Mouse (Mus musculus): ENCODE data around the gene Srrd. TPM values are rescaled to one million over a fixed set of nuclear protein-coding genes. Genes with fewer than 3 reads are reported as not detected.

Srrd gene
- total and polyA plus RNA-seq, 3 experiments = 36.5 to 49.3 TPM; not detected in 1

DNA sequence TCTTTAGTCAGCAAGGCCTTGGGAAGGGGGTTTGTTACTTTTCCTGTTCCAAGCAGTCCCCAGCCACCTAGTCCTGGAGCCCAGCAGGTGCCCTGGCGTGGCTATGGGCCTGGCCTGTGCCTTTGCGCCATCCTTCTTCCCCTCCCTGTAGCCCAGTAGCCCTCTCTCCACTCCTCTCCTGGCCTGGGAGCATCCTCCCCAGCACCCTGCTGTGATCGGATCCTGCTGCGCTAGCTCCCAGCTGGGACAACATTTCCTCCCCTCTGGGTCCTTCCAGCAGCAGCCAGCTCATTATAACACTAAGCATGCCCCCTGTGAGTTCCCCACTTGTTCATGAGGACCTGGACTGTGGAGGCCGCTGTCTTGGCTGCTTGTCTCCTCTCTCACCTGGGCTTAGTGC is 37.0 kb downstream of the Srrd start:
- H3K36me3 ChIP-seq (ENCODE audit: control insufficient read depth in 1 of 2, insufficient read depth in 2 of 2, low read length in 2 of 2) = no peaks in the 10 kb centered on the region; a peak in 2 of 4 replicates
- no peaks in the 10 kb centered on the region for H3K9me3 ChIP-seq (replicated peaks; ENCODE audit: insufficient read depth, low read length)
- no peak overlapping the region for H3K9ac ChIP-seq (ENCODE audit: control insufficient read depth, low read depth, low read length, poor library complexity, severe bottlenecking)
- TF ChIP-seq POLR2A (IDR thresholded peaks at IDR 0.05; ENCODE audit: control insufficient read depth in 1 of 2, insufficient read depth in 1 of 2, low read depth in 1 of 2, low read length in 2 of 2, poor library complexity in 1 of 2) = no peak
- TF ChIP-seq E2F4 (IDR thresholded peaks at IDR 0.05; ENCODE audit: borderline replicate concordance, low read depth, low read length) = no peak
- no peak for TF ChIP-seq ZMIZ1 (IDR thresholded peaks at IDR 0.05; ENCODE audit: low read depth, low read length)
- TF ChIP-seq USF1 (IDR thresholded peaks at IDR 0.05; ENCODE audit: low read depth, low read length) = no peak
- no peak for TF ChIP-seq ZNF384 (IDR thresholded peaks at IDR 0.05; ENCODE audit: low read depth, low read length)
- TF ChIP-seq ETS1 (IDR thresholded peaks at IDR 0.05; ENCODE audit: low read depth, low read length) = no peak
- TF ChIP-seq CHD1 (IDR thresholded peaks at IDR 0.05; ENCODE audit: low read depth, low read length) = no peak
- TF ChIP-seq NELFE (IDR thresholded peaks at IDR 0.05; ENCODE audit: low read depth, low read length) = no peak
- no peak for TF ChIP-seq ZC3H11A (IDR thresholded peaks at IDR 0.05; ENCODE audit: low read depth, low read length)
- no peak for TF ChIP-seq KAT2A (conservative IDR thresholded peaks at IDR 0.05; ENCODE audit: low read depth, low read length)
- no peak for TF ChIP-seq TCF12 (IDR thresholded peaks at IDR 0.05; ENCODE audit: low read depth, low read length)
- TF ChIP-seq EP300 (IDR thresholded peaks at IDR 0.05; ENCODE audit: low read depth in 1 of 2, low read length in 2 of 2) = no peak
- no peak for TF ChIP-seq MAX (IDR thresholded peaks at IDR 0.05; ENCODE audit: low read length)
- no peak overlapping the region for H3K4me3 ChIP-seq (ENCODE audit: control insufficient read depth in 1 of 2, insufficient read depth in 1 of 2, low read depth in 2 of 2, low read length in 2 of 2)
- no peak overlapping the region for H3K27ac ChIP-seq (ENCODE audit: control insufficient read depth, low read depth, low read length)
- H3K4me1 ChIP-seq (ENCODE audit: control insufficient read depth in 1 of 2, insufficient read depth in 2 of 2, low read length in 2 of 2) = no peaks in the 10 kb centered on the region
- H3K79me2 ChIP-seq (ENCODE audit: control insufficient read depth, insufficient read depth, low read length, poor library complexity) = peaks cover 1% of the 10 kb centered on the region; the same call in 1 of the 2 replicates
- no peak for DNase-seq (ENCODE audit: low read depth, low spot score)
- no peaks in the 10 kb centered on the region for H3K27me3 ChIP-seq (ENCODE audit: control insufficient read depth in 1 of 2, insufficient read depth in 2 of 2, low read length in 2 of 2)

DNA sequence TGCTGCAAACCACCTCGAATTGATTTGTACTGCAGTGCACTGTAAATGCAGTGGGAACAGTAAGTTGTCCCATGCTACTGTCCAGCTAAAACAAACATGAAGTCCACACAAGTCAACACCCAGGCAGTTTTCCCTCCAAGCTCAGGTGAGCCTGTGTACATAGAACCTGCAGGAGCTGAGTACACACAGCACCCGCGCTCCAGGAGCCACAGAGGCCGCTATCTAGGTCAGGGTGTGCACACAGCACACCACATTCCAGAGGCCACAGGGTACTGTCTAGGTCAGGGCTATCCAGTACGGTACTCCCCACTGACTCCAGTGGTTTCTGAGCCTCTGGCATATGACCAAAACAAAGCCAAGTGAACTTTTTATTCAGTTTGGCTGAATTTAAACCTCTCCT is 40.5 kb downstream of the Srrd start:
- DNase-seq (ENCODE audit: low read depth, low spot score) = no peak
- Histone ChIP-seq H3K4me3 (ENCODE audit: control insufficient read depth in 1 of 2, insufficient read depth in 1 of 2, low read depth in 2 of 2, low read length in 2 of 2) (no peak overlapping the region), H3K9me3 (replicated peaks; ENCODE audit: insufficient read depth, low read length) (no peaks in the 10 kb centered on the region), H3K4me1 (ENCODE audit: control insufficient read depth in 1 of 2, insufficient read depth in 2 of 2, low read length in 2 of 2) (peaks cover 4 to 12% of the 10 kb centered on the region in 2 experiments), H3K27me3 (ENCODE audit: control insufficient read depth in 1 of 2, insufficient read depth in 2 of 2, low read length in 2 of 2) (no peaks in the 10 kb centered on the region), H3K36me3 (ENCODE audit: control insufficient read depth in 1 of 2, insufficient read depth in 2 of 2, low read length in 2 of 2) (peaks cover 0 to 3% of the 10 kb centered on the region in 2 experiments; a peak in 3 of 4 replicates), H3K27ac (ENCODE audit: control insufficient read depth, low read depth, low read length) (no peak overlapping the region), H3K79me2 (ENCODE audit: control insufficient read depth, insufficient read depth, low read length, poor library complexity) (peaks cover 22% of the 10 kb centered on the region; the same call in 1 of the 2 replicates), H3K9ac (ENCODE audit: control insufficient read depth, low read depth, low read length, poor library complexity, severe bottlenecking) (no peak overlapping the region)
- TF ChIP-seq NELFE (IDR thresholded peaks at IDR 0.05; ENCODE audit: low read depth, low read length) = no peak
- TF ChIP-seq MXI1 (IDR thresholded peaks at IDR 0.05; ENCODE audit: low read depth, low read length) = no peak
- TF ChIP-seq ZC3H11A (IDR thresholded peaks at IDR 0.05; ENCODE audit: low read depth, low read length) = no peak
- TF ChIP-seq JUND (IDR thresholded peaks at IDR 0.05; ENCODE audit: low read depth, low read length) = no peak
- TF ChIP-seq ZMIZ1 (IDR thresholded peaks at IDR 0.05; ENCODE audit: low read depth, low read length) = no peak
- TF ChIP-seq RAD21 (IDR thresholded peaks at IDR 0.05; ENCODE audit: low read depth, low read length) = no peak

Data from MEL (cell line).